Mouse (Mus musculus) liver, adult (tissue): ENCODE measurements around the gene Psmd12.

Experiments
- GATA4 ChIP-seq: IDR thresholded peaks from 2 replicates; pipeline ENCODE4 v1.6.1; 2014; ENCODE audit warnings: mild to moderate bottlenecking, low read length; ENCODE audit not compliant: insufficient replicate concordance

Gene Psmd12

DNA sequence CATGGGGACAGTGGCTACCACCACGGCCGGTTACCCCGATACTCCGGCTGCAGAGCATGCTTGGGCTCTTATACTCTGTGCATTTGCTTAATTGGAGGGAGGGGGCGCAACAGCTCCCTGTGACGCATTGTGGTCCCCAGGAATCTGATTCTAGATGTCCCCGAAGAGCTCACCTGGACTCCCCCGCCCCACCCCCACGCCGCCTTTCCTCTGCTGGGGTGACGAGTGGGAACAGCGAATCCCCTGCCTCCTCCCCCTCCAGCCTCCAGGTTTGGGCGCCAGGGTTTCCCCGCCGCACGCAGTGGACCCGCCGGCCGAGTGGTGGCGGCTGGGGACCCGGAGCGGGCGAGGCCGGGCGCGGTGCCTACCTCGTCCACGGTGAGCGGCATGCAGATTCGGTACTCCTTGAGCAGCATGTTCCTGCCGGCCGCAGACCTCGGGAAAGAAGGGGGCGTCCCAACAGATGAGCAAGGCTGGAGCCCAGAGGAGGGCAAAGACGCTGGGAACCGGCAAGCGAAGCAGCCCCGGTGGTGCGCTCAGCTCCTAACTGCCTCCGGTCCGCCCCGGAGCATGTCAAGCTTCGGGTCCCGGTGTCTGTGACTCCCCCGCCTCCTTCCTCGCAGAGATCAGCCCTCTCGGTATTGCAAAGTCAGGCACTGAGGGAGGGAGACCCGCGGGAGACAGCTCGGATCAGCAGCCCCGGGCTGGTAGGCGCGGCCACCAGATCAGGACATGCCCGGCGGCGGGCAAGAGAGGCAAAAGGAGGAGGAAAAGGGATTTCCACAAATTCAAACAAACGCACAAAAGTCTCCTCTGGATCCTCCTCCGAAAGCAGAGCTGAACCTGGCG lies 9.5 kb upstream of the Psmd12 start:
- no peak for TF ChIP-seq GATA4

DNA sequence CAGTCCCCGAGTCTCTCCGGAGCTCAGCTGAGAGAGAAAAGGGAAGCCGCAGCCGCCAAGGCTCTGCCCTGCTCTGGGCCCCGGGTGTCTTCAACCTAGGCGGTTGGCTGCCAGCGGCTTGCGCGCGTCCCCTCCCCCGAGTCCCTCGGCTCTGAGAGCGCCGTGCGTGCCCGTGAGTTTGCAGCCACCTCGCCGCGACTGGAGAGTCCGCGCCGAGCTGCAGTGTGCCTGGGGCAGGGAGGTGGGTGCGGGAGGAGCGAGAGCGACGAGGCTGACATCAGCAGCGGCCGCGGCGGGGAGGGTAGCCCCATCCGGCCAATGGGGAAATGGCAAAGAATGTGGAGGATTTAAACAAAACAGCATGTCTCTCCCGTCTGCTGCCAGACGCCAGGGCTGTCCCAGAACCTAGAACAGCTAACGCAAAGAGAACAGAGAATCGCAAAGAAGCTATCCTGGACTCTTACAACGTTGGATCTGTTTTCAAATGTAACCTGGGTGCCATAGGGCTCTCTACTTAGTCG lies 8.7 kb upstream of the Psmd12 start, which contains the start of gene Pitpnc1:
Gene Pitpnc1 (minus strand): TSS at position 179 of the 521 bp plus-strand sequence.
- TF ChIP-seq GATA4: 0 out of 2 replicates have a peak, but pooled peaks have one; percentile 42

DNA sequence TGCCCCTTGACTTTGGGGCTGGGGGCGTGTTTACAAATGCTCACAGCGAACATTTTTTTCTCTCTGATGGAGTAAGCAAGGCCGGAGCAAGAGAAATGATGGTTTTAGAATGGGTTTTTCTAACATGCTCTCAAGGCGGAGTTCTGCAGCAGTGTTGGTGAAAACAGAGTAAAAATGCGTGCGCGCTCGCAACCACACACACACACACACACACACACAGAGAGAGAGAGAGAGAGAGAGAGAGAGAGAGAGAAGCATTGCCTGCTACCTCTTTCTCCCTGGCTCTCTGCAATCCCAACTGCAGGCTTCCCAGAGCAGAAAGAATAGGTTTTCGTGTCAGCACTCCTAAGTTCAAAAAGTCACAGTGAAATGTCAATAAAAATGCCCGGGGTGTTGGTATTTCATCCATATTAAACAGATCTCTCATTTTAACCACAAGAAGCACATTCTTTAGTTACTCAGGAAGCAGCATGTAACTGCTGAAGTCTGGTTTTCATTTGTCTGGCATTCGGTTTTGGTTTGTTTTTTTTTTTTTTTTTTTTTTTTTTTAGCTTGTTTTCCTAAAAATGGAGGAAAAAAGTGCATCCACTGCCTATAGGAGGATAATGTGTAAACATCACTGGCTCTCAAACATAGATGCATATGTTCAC lies 8.1 kb upstream of the Psmd12 start:
- TF ChIP-seq GATA4: no peak

DNA sequence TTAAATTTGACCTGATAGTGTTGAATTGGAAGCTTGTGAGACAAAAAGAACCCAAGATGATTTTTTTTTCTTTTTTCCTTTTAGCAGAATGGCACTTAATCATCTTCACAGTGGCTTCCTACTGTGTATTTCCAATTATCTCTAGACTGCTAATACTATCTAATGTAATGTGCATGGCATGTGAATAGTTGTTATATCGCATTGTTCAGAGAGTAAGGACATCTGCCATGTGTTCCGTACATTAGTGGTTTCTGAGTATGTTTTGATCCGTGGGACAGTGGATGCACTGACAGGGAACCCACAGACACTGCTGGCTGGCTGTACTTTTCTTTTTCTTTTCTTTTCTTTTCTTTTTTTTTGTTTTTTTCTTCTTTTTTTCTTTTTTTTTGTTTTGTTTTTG lies 7.0 kb upstream of the Psmd12 start:
- no peak for TF ChIP-seq GATA4

DNA sequence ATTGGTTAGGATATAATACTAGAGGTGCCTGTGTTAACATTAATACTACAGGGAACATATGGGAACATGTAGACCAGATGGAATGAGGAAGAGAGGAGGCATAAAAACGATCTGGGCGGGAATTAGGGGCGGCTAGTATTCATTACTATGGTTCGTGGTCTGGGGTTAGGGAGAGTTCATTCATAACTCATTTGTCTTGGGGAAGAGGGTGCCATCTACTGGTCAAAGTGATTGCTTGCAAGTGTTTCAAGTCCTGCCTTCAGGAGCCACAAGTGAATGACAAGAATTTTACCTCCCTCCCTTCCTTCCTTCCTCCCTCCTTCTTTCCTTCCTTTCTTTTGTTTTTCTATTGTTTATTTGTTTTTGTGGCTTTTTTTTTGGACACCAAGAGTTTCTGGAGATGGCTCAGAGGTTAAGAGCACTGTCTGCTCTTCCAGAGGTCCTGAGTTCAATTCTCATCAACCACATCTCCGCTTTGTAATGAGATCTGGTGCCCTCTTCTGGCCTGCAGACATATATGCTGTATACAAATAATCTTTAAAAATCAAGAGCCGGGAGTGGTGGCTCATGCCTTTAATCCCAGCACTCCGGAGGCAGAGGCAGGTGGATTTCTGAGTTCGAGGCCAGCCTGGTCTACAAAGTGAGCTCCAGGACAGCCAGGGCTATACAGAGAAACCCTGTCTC lies 6.0 kb upstream of the Psmd12 start:
- no peak for TF ChIP-seq GATA4

DNA sequence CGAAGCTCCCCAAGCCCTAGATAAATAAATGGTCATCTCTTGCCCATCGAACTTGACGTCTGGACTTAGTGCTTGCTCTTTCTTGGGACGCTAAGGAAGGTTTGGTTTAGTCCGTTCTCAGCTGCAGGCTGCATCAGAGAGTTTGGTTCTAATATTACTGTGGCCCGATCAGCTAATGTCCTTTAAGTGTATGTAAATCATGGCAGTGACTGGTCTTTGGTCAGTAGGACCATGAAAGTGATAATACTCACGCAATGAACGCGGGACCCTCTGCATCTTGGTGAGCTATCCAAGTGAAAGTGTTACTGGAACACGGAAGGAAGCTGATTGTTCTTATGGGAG lies 549 bp downstream of the Psmd12 start:
- no peak for TF ChIP-seq GATA4

DNA sequence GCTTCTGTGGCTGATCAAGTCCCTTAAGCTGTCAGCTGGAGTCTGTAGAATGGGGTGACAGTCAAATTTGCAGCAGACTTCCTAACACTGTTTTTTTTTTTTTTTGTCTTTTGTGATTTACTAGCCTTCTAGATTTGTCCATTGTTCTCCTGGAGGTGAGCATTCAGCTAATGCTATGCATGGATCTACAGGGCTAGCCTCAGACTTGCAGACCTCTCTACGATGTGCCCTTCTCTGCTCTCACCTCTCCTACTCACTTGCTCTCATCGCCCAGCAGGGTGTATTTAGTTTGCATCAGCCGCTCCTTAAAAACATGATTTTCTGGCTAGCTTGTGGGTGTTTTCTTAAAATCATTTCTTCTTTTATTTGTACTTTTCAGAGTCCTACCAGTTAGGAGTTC lies 5.1 kb downstream of the Psmd12 start:
- TF ChIP-seq GATA4: no peak

DNA sequence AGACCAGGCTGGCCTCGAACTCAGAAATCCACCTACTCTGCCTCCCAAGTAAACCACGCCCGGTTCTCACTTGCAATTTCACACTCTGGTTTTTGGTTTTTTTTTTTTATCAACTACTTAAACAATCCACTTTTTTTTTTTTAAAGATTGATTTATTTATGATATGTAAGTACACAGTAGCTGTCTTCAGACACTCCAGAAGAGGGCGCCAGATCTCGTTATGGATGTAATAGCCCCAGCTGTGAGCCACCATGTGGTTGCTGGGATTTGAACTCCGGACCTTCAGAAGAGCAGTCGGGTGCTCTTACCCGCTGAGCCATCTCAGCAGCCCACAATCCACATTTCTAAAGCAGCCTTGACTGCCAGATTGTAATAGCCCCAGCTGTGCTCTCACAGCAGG lies 23.5 kb downstream of the Psmd12 start:
- TF ChIP-seq GATA4: no peak

DNA sequence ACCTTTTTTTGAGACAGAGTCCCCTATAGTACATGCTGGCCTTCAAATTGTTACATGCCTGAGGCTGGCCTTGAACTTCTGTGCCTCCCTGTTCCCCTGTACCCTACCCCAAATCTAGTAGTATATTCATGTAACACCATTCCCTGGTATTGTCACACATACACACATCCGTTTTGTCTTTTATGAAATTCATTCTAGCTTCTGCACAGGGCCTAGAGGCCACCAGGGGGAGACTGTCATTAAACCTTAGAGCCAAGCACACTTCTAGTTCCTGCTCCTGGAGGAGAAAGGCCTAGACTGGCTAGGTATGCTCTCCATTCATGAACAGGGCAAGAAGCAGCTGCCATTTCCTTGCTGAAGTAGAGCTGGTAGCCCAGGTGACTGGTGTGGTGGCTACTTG lies 27.0 kb downstream of the Psmd12 start:
- no peak for TF ChIP-seq GATA4

DNA sequence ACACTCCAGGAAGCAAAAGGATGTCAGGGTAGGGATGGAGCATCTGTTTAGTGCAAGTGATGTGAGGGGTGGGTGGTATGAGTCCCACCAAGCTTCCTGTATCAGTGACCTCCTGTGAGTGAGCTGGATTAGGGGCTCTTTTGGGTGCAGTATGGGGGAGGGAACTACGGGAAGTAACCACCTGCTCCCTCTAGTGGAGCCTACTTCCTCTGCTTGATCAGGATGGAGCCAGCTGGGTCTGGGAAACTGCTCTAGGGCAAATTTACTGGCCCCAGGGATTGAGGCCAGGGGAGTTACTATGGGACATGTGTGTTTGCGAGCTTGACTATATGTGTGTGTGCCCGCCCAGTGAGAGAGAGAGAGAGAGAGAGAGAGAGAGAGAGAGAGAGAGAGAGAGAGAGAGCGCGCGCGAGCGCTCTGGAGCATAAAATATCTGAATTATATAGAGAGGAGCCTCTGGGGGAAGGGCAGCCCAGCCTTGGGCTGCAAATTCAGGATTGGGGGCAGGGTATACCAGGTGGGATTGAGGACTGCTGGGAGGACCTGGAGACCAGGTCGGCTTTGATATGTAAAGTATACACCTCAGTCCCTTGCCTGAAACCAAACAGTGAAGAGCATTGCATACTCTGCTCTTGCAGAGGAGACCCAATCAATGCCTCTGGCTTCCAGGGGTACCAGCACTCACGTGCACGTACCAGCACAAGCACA lies 30.5 kb downstream of the Psmd12 start:
- TF ChIP-seq GATA4: no peak

DNA sequence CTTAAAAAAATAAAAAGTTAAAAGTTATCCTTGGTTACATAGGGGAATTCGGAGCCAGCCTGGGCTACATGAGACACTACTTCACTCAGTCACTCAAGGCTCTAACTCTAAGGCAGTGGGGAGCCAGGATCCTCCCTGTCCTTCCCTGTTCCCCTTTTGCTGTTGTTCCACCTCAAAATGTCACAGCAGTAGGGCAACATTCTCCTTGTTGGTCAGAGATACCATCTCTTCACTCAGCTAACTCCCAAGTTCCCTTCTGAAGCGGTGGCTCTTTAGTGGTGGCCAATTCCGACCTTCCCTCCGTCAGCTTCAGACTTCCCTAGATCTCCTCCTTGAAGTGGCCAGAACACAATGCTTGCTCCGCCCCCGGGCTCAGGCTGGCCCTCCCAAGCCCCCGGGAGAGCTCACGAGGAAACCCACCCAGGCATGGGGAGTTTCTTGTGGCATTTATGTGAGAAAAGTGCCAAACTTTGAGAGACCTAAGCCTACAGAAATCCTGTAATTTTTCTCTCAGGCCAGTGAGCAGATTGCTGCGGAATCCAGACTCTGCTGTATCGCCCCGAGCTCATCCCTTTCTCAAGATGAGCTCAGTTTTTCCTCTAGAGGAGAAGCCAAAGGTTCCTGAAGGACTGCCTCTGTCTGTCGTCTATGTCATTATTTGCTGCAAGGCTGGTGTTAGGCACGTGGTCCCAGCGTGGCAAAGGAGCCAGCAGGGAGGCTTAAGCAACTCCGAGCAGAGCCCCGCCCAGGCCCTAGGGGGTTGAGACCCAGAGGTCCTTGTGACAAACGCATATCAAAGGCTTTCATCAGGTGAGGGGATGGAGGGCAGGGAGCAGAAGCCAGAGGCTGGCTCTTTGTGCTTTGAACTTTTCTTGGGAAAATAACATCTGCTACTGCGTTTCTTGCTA lies 31.3 kb downstream of the Psmd12 start:
- no peak for TF ChIP-seq GATA4

DNA sequence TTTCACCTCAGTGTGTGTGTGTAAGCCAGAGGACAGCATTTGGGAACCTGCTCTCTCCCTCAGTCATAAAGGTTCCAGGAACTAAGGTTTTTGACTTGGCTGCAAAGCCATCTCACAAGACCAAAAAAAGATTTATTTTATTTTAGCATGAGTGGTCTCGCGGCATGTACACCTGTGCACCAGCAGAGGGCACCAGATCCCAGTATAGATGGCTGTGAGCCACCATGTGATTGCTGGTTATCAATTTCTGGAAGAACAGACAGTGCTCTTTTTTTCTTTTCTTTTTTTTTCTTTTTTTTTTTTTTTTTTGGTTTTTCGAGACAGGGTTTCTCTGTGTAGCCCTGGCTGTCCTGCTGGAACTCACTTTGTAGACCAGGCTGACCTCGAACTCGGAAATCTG lies 32.7 kb downstream of the Psmd12 start:
- TF ChIP-seq GATA4: peak; percentile 61; the same call in 1 of the 2 replicates

DNA sequence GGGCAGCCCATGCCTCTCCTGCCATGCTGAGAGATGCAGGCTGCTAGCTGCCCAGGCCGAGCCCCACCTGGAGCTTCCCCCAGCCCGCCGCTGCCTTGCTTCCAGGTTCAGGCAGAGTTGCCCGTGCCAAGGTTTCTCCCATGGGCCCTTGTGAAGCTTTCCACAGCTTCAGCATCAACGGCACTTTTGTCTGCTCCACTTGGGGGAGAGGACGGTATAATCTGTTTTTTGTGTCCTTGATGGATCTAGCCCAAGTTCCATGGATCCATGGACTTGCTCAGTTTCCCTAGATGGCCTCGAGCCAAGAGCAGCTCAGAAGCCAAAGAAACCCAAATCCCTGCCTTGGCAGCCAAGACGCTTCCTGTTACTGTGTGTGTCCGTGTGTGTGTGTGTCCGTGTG lies 33.8 kb downstream of the Psmd12 start:
- TF ChIP-seq GATA4: no peak

DNA sequence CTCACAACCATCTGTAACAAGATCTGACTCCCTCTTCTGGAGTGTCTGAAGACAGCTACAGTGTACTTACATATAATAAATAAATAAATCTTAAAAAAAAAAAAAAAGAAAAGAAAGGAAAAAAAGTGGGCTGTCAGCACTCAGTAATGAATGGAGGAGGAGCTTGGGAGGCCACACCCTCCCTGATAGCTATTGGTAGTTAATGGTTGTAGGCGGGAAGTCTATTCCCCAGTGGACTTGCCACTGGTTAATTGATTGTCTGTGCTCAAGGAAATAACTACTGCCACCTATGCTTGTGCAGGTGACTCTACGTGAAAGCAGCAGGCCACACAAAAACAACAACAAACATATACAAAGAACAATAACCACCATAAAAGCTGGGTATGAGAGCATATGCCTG lies 37.1 kb downstream of the Psmd12 start:
- no peak for TF ChIP-seq GATA4
